Mouse (Mus musculus) megakaryocyte progenitor cell, adult 5-6 weeks (primary cell): ENCODE results near the gene Ccdc83. TPM values are rescaled to one million over a fixed set of nuclear protein-coding genes. Genes with fewer than 3 reads are reported as not detected.

Experiments
- ATAC-seq: replicated peaks from 2 replicates; pipeline ENCODE4 v1.8.0; 2016; ENCODE audit warnings: mild to moderate bottlenecking, moderate TSS enrichment, inconsistent platforms; ENCODE audit not compliant: poor library complexity
- total RNA-seq, 2 experiments: library from RNA; stranded (forward) in 1 of 2; stranded (reverse) in 1 of 2; fragments of 157-497, 149-512 nt in 1 of 2; fragments of 200-1000 nt in 1 of 2; gene quantifications; 2 replicates each; pipeline versions ENCODE4 v1.2.3 to v1.2.4; 2015 to 2017

The Ccdc83 gene
- total RNA-seq, 2 experiments from 2014 or later: not detected

GRCm38 (mm10) chr7:90261902-90262599, 3.5 kb downstream of the Ccdc83 start:
- ATAC-seq: no peak

GRCm38 (mm10) chr7:90259899-90260298, 5.7 kb downstream of the Ccdc83 start:
- peak; percentile 63; the same call in 1 of the 2 replicates for ATAC-seq

GRCm38 (mm10) chr7:90258701-90259100, 6.9 kb downstream of the Ccdc83 start:
- ATAC-seq: no peak

GRCm38 (mm10) chr7:90252946-90253345, 12.6 kb downstream of the Ccdc83 start:
- ATAC-seq: peak; percentile 50; the same call in 1 of the 2 replicates

- ATAC-seq: peak; percentile 74
Measured at GRCm38 (mm10) chr7:90243643-90244042, 21.9 kb downstream of the Ccdc83 start.

GRCm38 (mm10) chr7:90243151-90243550, 22.4 kb downstream of the Ccdc83 start:
- ATAC-seq: peak; percentile 77

- ATAC-seq: peak; percentile 51
Measured at GRCm38 (mm10) chr7:90236289-90236905, 29.2 kb downstream of the Ccdc83 start.

GRCm38 (mm10) chr7:90233921-90234320, 31.7 kb downstream of the Ccdc83 start:
- ATAC-seq: no peak

GRCm38 (mm10) chr7:90231431-90231830, 34.1 kb downstream of the Ccdc83 start:
- ATAC-seq: no peak

GRCm38 (mm10) chr7:90228884-90229283, 36.7 kb downstream of the Ccdc83 start:
- ATAC-seq: peak; percentile 93

GRCm38 (mm10) chr7:90228075-90228474, 37.5 kb downstream of the Ccdc83 start:
- no peak for ATAC-seq

- no peak for ATAC-seq
Measured at GRCm38 (mm10) chr7:90221487-90221886, 44.1 kb downstream of the Ccdc83 start.

- no peak for ATAC-seq
Measured at GRCm38 (mm10) chr7:90218122-90218521, 47.5 kb downstream of the Ccdc83 start.

GRCm38 (mm10) chr7:90216511-90216910, 49.1 kb downstream of the Ccdc83 start:
- ATAC-seq: no peak

GRCm38 (mm10) chr7:90210947-90211346, 54.6 kb downstream of the Ccdc83 start:
- ATAC-seq: no peak

- ATAC-seq: no peak
Measured at GRCm38 (mm10) chr7:90210116-90210515, 55.5 kb downstream of the Ccdc83 start.

- peak; percentile 67 for ATAC-seq
Measured at GRCm38 (mm10) chr7:90203914-90204313, 61.7 kb downstream of the Ccdc83 start.

GRCm38 (mm10) chr7:90201877-90202465, 63.6 kb downstream of the Ccdc83 start:
- ATAC-seq: no peak

GRCm38 (mm10) chr7:90200251-90200650, 65.3 kb downstream of the Ccdc83 start:
- peak; percentile 45; the same call in 1 of the 2 replicates for ATAC-seq

GRCm38 (mm10) chr7:90180635-90181034, 84.9 kb downstream of the Ccdc83 start:
- ATAC-seq: no peak

GRCm38 (mm10) chr7:90175576-90175975, 90.0 kb downstream of the Ccdc83 start:
- ATAC-seq: no peak
